29 mouse cellular contexts compared by ENCODE assay signal in genomic region chr4:101225984-101226383, GRCm38 (mm10). TPM values are rescaled to one million over a fixed set of nuclear protein-coding genes. Genes with fewer than 3 reads are reported as not detected.
DNase-seq lines count a peak whose midpoint lies in the region; ATAC-seq and TF ChIP-seq lines count a peak whose summit lies in the region.
"Had no signal": no experiment of that assay in that cellular context is flagged by ENCODE, and none has a peak within 500 bp of the region (broad histone marks: within the 10 kb centered on the region; RNA-seq: fewer than 3 reads in every experiment).

No protein-coding gene starts in this region.

- TF ChIP-seq EP300 in lung, postnatal 0 days (IDR thresholded peaks at IDR 0.05), result no peak
- no peak for TF ChIP-seq EP300 in stomach, postnatal 0 days (optimal IDR thresholded peaks at IDR 0.05)

- peak; percentile 71 for DNase-seq in heart, adult 11 months
- DNase-seq in heart, embryonic 10.5 days (ENCODE audit: low spot score), result no peak
- DNase-seq in lung, postnatal 0 days (ENCODE audit: low spot score), result peak; percentile 46
- DNase-seq in lung, adult 2 months, result no peak
- DNase-seq in stomach, postnatal 0 days (ENCODE audit: low spot score), result no peak
- no peak for DNase-seq in right cerebral cortex, adult 18-20 months
- DNase-seq: adrenal gland, adult 8-10 months; adrenal gland, postnatal 14 days; adrenal gland, postnatal 36 days; B cell, adult 2 months; cerebellum, adult 11-12 months; cerebellum, adult 2 months; cerebellum, adult 9-10 months; cerebellum, postnatal 10 days; cerebellum, postnatal 25 days had no signal

- H3K4me2 ChIP-seq in lung, postnatal 0 days (replicated peaks; ENCODE audit: low read depth, low read length), result no peak overlapping the region
- H3K4me2 ChIP-seq in stomach, postnatal 0 days (replicated peaks; ENCODE audit: low read depth), result no peak overlapping the region
- H3K4me2 ChIP-seq in kidney, embryonic 14.5 days (replicated peaks; ENCODE audit: low read depth, low read length), result no peak overlapping the region
- H3K4me2 ChIP-seq: embryonic facial prominence, embryonic 12.5 days; forebrain, embryonic 12.5 days had no signal

- H3K27ac ChIP-seq in heart, embryonic 10.5 days, result no peak overlapping the region
- H3K27ac ChIP-seq in lung, postnatal 0 days (ENCODE audit: low read length), result no peak overlapping the region
- H3K27ac ChIP-seq in embryonic fibroblast, embryonic 13.5 days (ENCODE audit: insufficient read depth, low read length), result peak overlapping the region; percentile 62
- H3K27ac ChIP-seq in stomach, postnatal 0 days (replicated peaks), result no peak overlapping the region
- H3K27ac ChIP-seq in kidney, embryonic 14.5 days (ENCODE audit: low read depth, low read length), result no peak overlapping the region
- H3K27ac ChIP-seq: embryonic facial prominence, embryonic 10.5 days; embryonic facial prominence, embryonic 12.5 days; forebrain, embryonic 10.5 days; forebrain, embryonic 12.5 days had no signal

- peaks cover 4% of the 10 kb centered on the region; the same call in 1 of the 2 replicates for H3K4me1 ChIP-seq in heart, embryonic 10.5 days
- peaks cover 5% of the 10 kb centered on the region; the same call in 1 of the 2 replicates for H3K4me1 ChIP-seq in lung, postnatal 0 days (ENCODE audit: insufficient read depth, low read depth, low read length)
- peaks cover 31% of the 10 kb centered on the region for H3K4me1 ChIP-seq in lung, adult 2 months (ENCODE audit: control insufficient read depth, insufficient read depth, low read length)
- H3K4me1 ChIP-seq in embryonic fibroblast, embryonic 13.5 days (ENCODE audit: control insufficient read depth, insufficient read depth, low read length), result peaks cover 18% of the 10 kb centered on the region
- H3K4me1 ChIP-seq in stomach, postnatal 0 days (replicated peaks; ENCODE audit: control insufficient read depth, insufficient read depth), result peaks cover 4% of the 10 kb centered on the region
- H3K4me1 ChIP-seq in kidney, embryonic 14.5 days (ENCODE audit: control insufficient read depth, insufficient read depth, low read length), result peaks cover 10% of the 10 kb centered on the region; the same call in 1 of the 2 replicates
- H3K4me1 ChIP-seq: embryonic facial prominence, embryonic 12.5 days; forebrain, embryonic 10.5 days; forebrain, embryonic 12.5 days had no signal

- H3K36me3 ChIP-seq in heart, embryonic 10.5 days, result no peaks in the 10 kb centered on the region
- H3K36me3 ChIP-seq in lung, postnatal 0 days (ENCODE audit: insufficient read depth, low read length), result no peaks in the 10 kb centered on the region
- no peaks in the 10 kb centered on the region for H3K36me3 ChIP-seq in stomach, postnatal 0 days (ENCODE audit: control insufficient read depth, insufficient read depth, low read length)
- H3K36me3 ChIP-seq in kidney, embryonic 14.5 days (ENCODE audit: control insufficient read depth, insufficient read depth, low read length), result no peaks in the 10 kb centered on the region
- H3K36me3 ChIP-seq: embryonic facial prominence, embryonic 10.5 days; embryonic facial prominence, embryonic 12.5 days; forebrain, embryonic 10.5 days; forebrain, embryonic 12.5 days had no signal

- 81% methylated on average over 5 of the region's 5 CpGs for WGBS in heart, embryonic 10.5 days
- WGBS in lung, postnatal 0 days, result 66% methylated on average over 5 of the region's 5 CpGs
- WGBS in lung, adult 2 months, result 68% methylated on average over 5 of the region's 5 CpGs
- 73% methylated on average over 5 of the region's 5 CpGs for WGBS in stomach, postnatal 0 days
- 84% methylated on average over 5 of the region's 5 CpGs for WGBS in kidney, embryonic 14.5 days

- TF ChIP-seq CTCF in lung, postnatal 0 days (IDR thresholded peaks at IDR 0.05), result no peak
- no peak for TF ChIP-seq CTCF in lung, adult 2 months (IDR thresholded peaks at IDR 0.05; ENCODE audit: insufficient read depth, low read length)
- no peak for TF ChIP-seq CTCF in embryonic fibroblast, embryonic 13.5 days (IDR thresholded peaks at IDR 0.05; ENCODE audit: borderline replicate concordance, insufficient read depth, low read length)
- TF ChIP-seq CTCF in stomach, postnatal 0 days (IDR thresholded peaks at IDR 0.05; ENCODE audit: low read depth), result no peak

- no peak for TF ChIP-seq POLR2A in lung, adult 2 months (IDR thresholded peaks at IDR 0.05; ENCODE audit: borderline replicate concordance, extremely low read depth, low read depth, low read length)
- TF ChIP-seq POLR2A in embryonic fibroblast, embryonic 13.5 days (IDR thresholded peaks at IDR 0.05; ENCODE audit: low read depth, low read length), result no peak

- H3K9me3 ChIP-seq in heart, embryonic 10.5 days, result no peaks in the 10 kb centered on the region
- H3K9me3 ChIP-seq in lung, postnatal 0 days (ENCODE audit: low read length), result no peaks in the 10 kb centered on the region
- no peaks in the 10 kb centered on the region for H3K9me3 ChIP-seq in stomach, postnatal 0 days (ENCODE audit: control insufficient read depth, low read length)
- peaks cover 3% of the 10 kb centered on the region; the same call in 1 of the 2 replicates for H3K9me3 ChIP-seq in kidney, embryonic 14.5 days (ENCODE audit: control insufficient read depth, low read length)
- H3K9me3 ChIP-seq: embryonic facial prominence, embryonic 12.5 days; forebrain, embryonic 12.5 days; G1E had no signal

- ATAC-seq in lung, postnatal 0 days, result peak; percentile 49; the same call in 1 of the 2 replicates
- ATAC-seq in stomach, postnatal 0 days (ENCODE audit: low FRiP score, low TSS enrichment), result peak; percentile 63; the same call in 1 of the 2 replicates
- ATAC-seq in kidney, embryonic 14.5 days (ENCODE audit: low FRiP score, low TSS enrichment), result no peak
- ATAC-seq: activated CD4-positive, CD25-positive, alpha-beta regulatory T cell, adult 4 months; CD4-positive, CD25-positive, alpha-beta regulatory T cell, adult 4 months; forebrain, embryonic 14.5 days; forebrain, embryonic 16.5 days; Patski had no signal

- no peak overlapping the region for H3K4me3 ChIP-seq in heart, embryonic 10.5 days
- H3K4me3 ChIP-seq in lung, postnatal 0 days (ENCODE audit: low read depth, low read length), result no peak overlapping the region
- no peak overlapping the region for H3K4me3 ChIP-seq in lung, adult 2 months (replicated peaks; ENCODE audit: extremely low read depth, low read depth, low read length)
- no peak overlapping the region for H3K4me3 ChIP-seq in embryonic fibroblast, embryonic 13.5 days (ENCODE audit: insufficient read depth, low read length)
- H3K4me3 ChIP-seq in stomach, postnatal 0 days (ENCODE audit: low read depth, low read length), result no peak overlapping the region
- no peak overlapping the region for H3K4me3 ChIP-seq in kidney, embryonic 14.5 days (ENCODE audit: low read length)
- H3K4me3 ChIP-seq: embryonic facial prominence, embryonic 10.5 days; embryonic facial prominence, embryonic 12.5 days; erythroblast, embryonic 14.5 days; forebrain, embryonic 10.5 days; forebrain, embryonic 12.5 days had no signal

- H3K9ac ChIP-seq in lung, postnatal 0 days (replicated peaks; ENCODE audit: low read depth), result no peak overlapping the region
- no peak overlapping the region for H3K9ac ChIP-seq in stomach, postnatal 0 days (ENCODE audit: low read length)
- no peak overlapping the region for H3K9ac ChIP-seq in kidney, embryonic 14.5 days (ENCODE audit: low read depth, low read length)
- H3K9ac ChIP-seq: embryonic facial prominence, embryonic 12.5 days; forebrain, embryonic 12.5 days had no signal

- H3K27me3 ChIP-seq in heart, embryonic 10.5 days (ENCODE audit: insufficient read depth, poor library complexity, severe bottlenecking), result no peaks in the 10 kb centered on the region
- H3K27me3 ChIP-seq in lung, postnatal 0 days (replicated peaks; ENCODE audit: insufficient read depth, low read length), result no peaks in the 10 kb centered on the region
- no peaks in the 10 kb centered on the region for H3K27me3 ChIP-seq in stomach, postnatal 0 days (ENCODE audit: control insufficient read depth, insufficient read depth, low read length)
- no peaks in the 10 kb centered on the region for H3K27me3 ChIP-seq in kidney, embryonic 14.5 days (ENCODE audit: control insufficient read depth, insufficient read depth, low read length)
- H3K27me3 ChIP-seq: CH12.LX; embryonic facial prominence, embryonic 12.5 days; forebrain, embryonic 12.5 days; Patski had no signal

RNA-seq across cellular contexts. Expression of gene Jak1, which starts 39.1 kb away (rescaled TPM):
- 55.9 and 61.4 TPM in 2 replicates for polyA plus RNA-seq in heart, embryonic 10.5 days (2016; fragmentation: Nextera tagmentation; extraction: Ambion mirVana)
- polyA plus RNA-seq in lung, postnatal 0 days (2015; fragmentation: Nextera tagmentation; extraction: Ambion mirVana), result 80.0 and 86.3 TPM in 2 replicates
- 45.2 and 55.1 TPM in 2 replicates for polyA plus RNA-seq in lung, adult 2 months (2012; rRNA removed)
- 186 and 192 TPM in 2 replicates for polyA plus RNA-seq in embryonic fibroblast, embryonic 13.5 days (2011; ENCODE audit: insufficient read length, low read depth, missing spikeins)
- polyA plus RNA-seq in stomach, postnatal 0 days (2015; fragmentation: Nextera tagmentation; extraction: Ambion mirVana), result 34.1 and 34.3 TPM in 2 replicates
- polyA plus RNA-seq in kidney, embryonic 14.5 days (2014; fragmentation: Nextera tagmentation; extraction: Ambion mirVana), result 56.0 and 110 TPM in 2 replicates

Comparison
In these comparisons a context has a peak if more than half of its experiments do, and no peak if none do; other contexts are left out.
1. DNase-seq: peak in heart, adult 11 months (single experiment) and lung, postnatal 0 days (single experiment); none in heart, embryonic 10.5 days (single experiment), lung, adult 2 months (single experiment), stomach, postnatal 0 days (single experiment) and right cerebral cortex, adult 18-20 months (single experiment).